ENCODE assay signal across 12 mouse cellular contexts in the genomic region with DNA sequence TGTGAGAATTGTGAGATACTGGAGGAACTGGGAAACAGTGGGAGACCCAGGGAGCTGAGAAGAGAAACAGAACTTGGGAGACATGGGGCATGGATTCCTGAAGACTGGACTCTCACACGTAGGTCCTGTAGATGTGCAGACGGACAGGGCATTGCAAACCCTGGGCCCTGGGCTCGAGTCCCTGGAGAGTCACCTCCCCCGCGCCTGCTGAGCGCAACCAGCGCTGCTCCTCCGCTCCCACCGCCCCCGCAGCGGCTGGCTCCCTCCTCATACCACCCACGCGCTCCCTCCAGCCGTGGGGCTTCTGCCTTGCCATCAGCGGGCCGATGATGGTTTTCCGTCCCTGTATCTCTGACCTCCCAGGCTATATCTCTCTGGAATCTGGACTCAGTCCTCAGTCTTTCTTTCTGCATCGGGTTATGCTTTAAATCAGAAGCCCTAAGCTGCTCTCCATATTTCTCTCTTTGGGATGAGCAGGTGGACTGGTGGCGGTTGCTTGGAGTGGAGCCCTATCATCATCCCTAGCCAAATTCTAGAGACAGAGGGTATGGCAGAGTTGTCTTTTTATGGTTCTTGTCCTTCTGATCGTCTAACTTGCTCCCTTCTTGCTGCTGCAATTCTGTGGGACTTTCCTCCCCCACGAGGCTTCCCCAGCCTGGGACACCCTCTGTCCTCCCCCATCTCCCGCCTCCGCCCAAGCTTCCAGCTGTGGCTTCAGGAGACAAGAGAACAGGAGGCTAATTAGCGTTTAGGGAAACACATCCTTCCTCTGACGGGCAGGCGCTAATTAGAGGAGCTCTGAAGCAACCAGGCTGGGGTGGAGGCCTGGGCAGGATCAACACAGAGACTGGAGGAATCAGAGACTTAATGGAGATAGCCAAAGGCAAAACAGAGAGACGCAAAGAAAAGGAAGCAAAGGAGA. TPM values are rescaled to one million over a fixed set of nuclear protein-coding genes. Genes with fewer than 3 reads are reported as not detected.
A peak's percentile ranks its signal among the peaks of the same experiment; 100 is the strongest.
DNase-seq lines count a peak whose midpoint lies in the region; ATAC-seq lines count a peak whose summit lies in the region.
"Had no signal": no experiment of that assay in that cellular context is flagged by ENCODE, and none has a peak within 500 bp of the region (broad histone marks: within the 10 kb centered on the region; RNA-seq: fewer than 3 reads in every experiment).

No protein-coding gene starts in this region.

- H3K9me3 ChIP-seq in midbrain, embryonic 12.5 days, result no peaks in the 10 kb centered on the region
- H3K9me3 ChIP-seq in midbrain, embryonic 10.5 days (replicated peaks), result no peaks in the 10 kb centered on the region
- H3K9me3 ChIP-seq: embryonic facial prominence, embryonic 15.5 days; liver, embryonic 13.5 days had no signal

- DNase-seq in midbrain, embryonic 10.5 days (ENCODE audit: low spot score), result no peak
- DNase-seq in cerebellum, postnatal 25 days, result peak; percentile 84 to 87
- peak; percentile 10 to 29 for DNase-seq in frontal cortex, postnatal 14 days (ENCODE audit: low spot score in 2 of 2)
- peak; percentile 72 for DNase-seq in right cerebral cortex, postnatal 14 days
- no peak for DNase-seq in gastrocnemius, postnatal 4 days (ENCODE audit: low spot score in 2 of 2)
- DNase-seq in B cell, adult 2 months, result no peak
- DNase-seq: gastrocnemius, postnatal 25 days had no signal

- H3K27ac ChIP-seq in midbrain, embryonic 12.5 days (replicated peaks), result no peak overlapping the region
- H3K27ac ChIP-seq in midbrain, embryonic 10.5 days (replicated peaks), result no peak overlapping the region
- H3K27ac ChIP-seq: embryonic facial prominence, embryonic 15.5 days; liver, embryonic 13.5 days; stomach, postnatal 0 days had no signal

- no peak overlapping the region for H3K4me2 ChIP-seq in midbrain, embryonic 12.5 days (replicated peaks)
- H3K4me2 ChIP-seq: embryonic facial prominence, embryonic 15.5 days; liver, embryonic 13.5 days had no signal

- H3K4me1 ChIP-seq in midbrain, embryonic 12.5 days, result peaks cover 11% of the 10 kb centered on the region; the same call in 1 of the 2 replicates
- H3K4me1 ChIP-seq in midbrain, embryonic 10.5 days, result no peaks in the 10 kb centered on the region
- H3K4me1 ChIP-seq: liver, embryonic 13.5 days had no signal

- H3K4me3 ChIP-seq in midbrain, embryonic 12.5 days, result no peak overlapping the region
- no peak overlapping the region for H3K4me3 ChIP-seq in midbrain, embryonic 10.5 days
- H3K4me3 ChIP-seq: embryonic facial prominence, embryonic 15.5 days; liver, embryonic 13.5 days had no signal

- no peak overlapping the region for H3K9ac ChIP-seq in midbrain, embryonic 12.5 days (replicated peaks)
- H3K9ac ChIP-seq: embryonic facial prominence, embryonic 15.5 days; liver, embryonic 13.5 days had no signal

- WGBS in midbrain, embryonic 12.5 days, result 35% methylated on average over 25 of the region's 27 CpGs
- WGBS in midbrain, embryonic 10.5 days, result 32% methylated on average over 26 of the region's 27 CpGs

- H3K27me3 ChIP-seq in midbrain, embryonic 12.5 days, result 0 out of 2 replicates have a peak, but pooled peaks cover 3% of the 10 kb centered on the region
- peaks cover 15% of the 10 kb centered on the region for H3K27me3 ChIP-seq in midbrain, embryonic 10.5 days (ENCODE audit: low read depth, poor library complexity, severe bottlenecking)
- H3K27me3 ChIP-seq: embryonic facial prominence, embryonic 15.5 days had no signal

- H3K36me3 ChIP-seq in midbrain, embryonic 12.5 days, result peaks cover 11% of the 10 kb centered on the region
- peaks cover 9% of the 10 kb centered on the region for H3K36me3 ChIP-seq in midbrain, embryonic 10.5 days
- H3K36me3 ChIP-seq: embryonic facial prominence, embryonic 15.5 days; liver, embryonic 13.5 days had no signal

- ATAC-seq in midbrain, embryonic 12.5 days (ENCODE audit: low FRiP score, low read depth), result peak; percentile 35
- ATAC-seq: inflammation-experienced regulatory T-cells, adult 6 months had no signal

RNA-seq across cellular contexts. Expression of a gene that starts 17.1 kb away (rescaled TPM):
- polyA plus RNA-seq in midbrain, embryonic 12.5 days (2016; fragmentation: Nextera tagmentation; extraction: Ambion mirVana), result 0.48 and 0.55 TPM in 2 replicates
- polyA plus RNA-seq in midbrain, embryonic 10.5 days (2016; fragmentation: Nextera tagmentation; extraction: Ambion mirVana), result 0.21 and 0.25 TPM in 2 replicates
- 1 to 10 TPM in 1 of 2 experiments, under 1 TPM in 1; 0.54 to 1.1 TPM for total RNA-seq in gastrocnemius, postnatal 4 days (2021)
- polyA plus RNA-seq: inflammation-experienced regulatory T-cells, adult 6 months; liver, embryonic 13.5 days had no signal

RNA-seq across cellular contexts. Expression of a gene that starts 27.1 kb away (rescaled TPM):
- 31.5 and 32.3 TPM in 2 replicates for polyA plus RNA-seq in midbrain, embryonic 12.5 days (2016; fragmentation: Nextera tagmentation; extraction: Ambion mirVana)
- polyA plus RNA-seq in midbrain, embryonic 10.5 days (2016; fragmentation: Nextera tagmentation; extraction: Ambion mirVana), result 28.8 and 30.6 TPM in 2 replicates
- 10 to 100 TPM; 11.7 to 13.9 TPM for total RNA-seq in gastrocnemius, postnatal 4 days (2021)

RNA-seq across cellular contexts. Expression of a gene that starts 28.1 kb away (rescaled TPM):
- 123 and 128 TPM in 2 replicates for polyA plus RNA-seq in midbrain, embryonic 12.5 days (2016; fragmentation: Nextera tagmentation; extraction: Ambion mirVana)
- polyA plus RNA-seq in midbrain, embryonic 10.5 days (2016; fragmentation: Nextera tagmentation; extraction: Ambion mirVana), result 80.7 and 99.3 TPM in 2 replicates
- total RNA-seq in gastrocnemius, postnatal 4 days (2021), result 10 to 100 TPM in 1 of 2 experiments, 1 to 10 TPM in 1; 9.5 to 11.7 TPM

RNA-seq across cellular contexts. Expression of a gene that starts 48.5 kb away (rescaled TPM):
- 167 and 196 TPM in 2 replicates for polyA plus RNA-seq in midbrain, embryonic 12.5 days (2016; fragmentation: Nextera tagmentation; extraction: Ambion mirVana)
- 187 and 188 TPM in 2 replicates for polyA plus RNA-seq in midbrain, embryonic 10.5 days (2016; fragmentation: Nextera tagmentation; extraction: Ambion mirVana)
- 100 to 1,000 TPM; 141 to 153 TPM for total RNA-seq in gastrocnemius, postnatal 4 days (2021)

Comparison
In these comparisons a context has a peak if more than half of its experiments do, and no peak if none do; other contexts are left out.
1. DNase-seq: peak in cerebellum, postnatal 25 days (2 of 2), frontal cortex, postnatal 14 days (2 of 2) and right cerebral cortex, postnatal 14 days (single experiment); none in midbrain, embryonic 10.5 days (single experiment), gastrocnemius, postnatal 4 days (0 of 2) and B cell, adult 2 months (0 of 2).